Mouse (Mus musculus): ENCODE measurements around the gene Fam149a. TPM values are rescaled to one million over a fixed set of nuclear protein-coding genes. Genes with fewer than 3 reads are reported as not detected.

The Fam149a gene
- polyA plus RNA-seq, 1 experiment, result 1.7 TPM

- Histone ChIP-seq H3K4me3 (replicated peaks; ENCODE audit: control insufficient read depth, low read depth, low read length) (no peak overlapping the region), H3K4me1 (ENCODE audit: control insufficient read depth, insufficient read depth, low read length) (no peaks in the 10 kb centered on the region), H3K27ac (ENCODE audit: control insufficient read depth, insufficient read depth, low read depth, low read length, poor library complexity) (no peak overlapping the region)
- TF ChIP-seq CTCF (IDR thresholded peaks at IDR 0.05; ENCODE audit: control insufficient read depth, insufficient read depth, low read length) (no peak), POLR2A (IDR thresholded peaks at IDR 0.05; ENCODE audit: borderline replicate concordance, control insufficient read depth, low read depth, low read length) (no peak)
- 36% methylated on average over 4 of the region's 4 CpGs for WGBS
Observed at GRCm38 (mm10) chr8:45380598-45380997, 1.5 kb downstream of the Fam149a start.

- H3K4me3 ChIP-seq (replicated peaks; ENCODE audit: control insufficient read depth, low read depth, low read length), result no peak overlapping the region
- H3K4me1 ChIP-seq (ENCODE audit: control insufficient read depth, insufficient read depth, low read length), result no peaks in the 10 kb centered on the region
- 69% methylated on average over 3 of the region's 3 CpGs for WGBS
- H3K27ac ChIP-seq (ENCODE audit: control insufficient read depth, insufficient read depth, low read depth, low read length, poor library complexity), result no peak overlapping the region
- TF ChIP-seq POLR2A (IDR thresholded peaks at IDR 0.05; ENCODE audit: borderline replicate concordance, control insufficient read depth, low read depth, low read length) (no peak), CTCF (IDR thresholded peaks at IDR 0.05; ENCODE audit: control insufficient read depth, insufficient read depth, low read length) (no peak)
Observed at GRCm38 (mm10) chr8:45374071-45374470, 8.0 kb downstream of the Fam149a start.

- 22% methylated on average over 1 of the region's 1 CpGs for WGBS
- Histone ChIP-seq H3K4me1 (ENCODE audit: control insufficient read depth, insufficient read depth, low read length) (no peaks in the 10 kb centered on the region), H3K27ac (ENCODE audit: control insufficient read depth, insufficient read depth, low read depth, low read length, poor library complexity) (no peak overlapping the region), H3K4me3 (replicated peaks; ENCODE audit: control insufficient read depth, low read depth, low read length) (no peak overlapping the region)
- TF ChIP-seq POLR2A (IDR thresholded peaks at IDR 0.05; ENCODE audit: borderline replicate concordance, control insufficient read depth, low read depth, low read length), result no peak
- no peak for TF ChIP-seq CTCF (IDR thresholded peaks at IDR 0.05; ENCODE audit: control insufficient read depth, insufficient read depth, low read length)
Observed at GRCm38 (mm10) chr8:45367154-45367553, 14.9 kb downstream of the Fam149a start.

- Histone ChIP-seq H3K27ac (ENCODE audit: control insufficient read depth, insufficient read depth, low read depth, low read length, poor library complexity) (no peak overlapping the region), H3K4me3 (replicated peaks; ENCODE audit: control insufficient read depth, low read depth, low read length) (no peak overlapping the region), H3K4me1 (ENCODE audit: control insufficient read depth, insufficient read depth, low read length) (no peaks in the 10 kb centered on the region; the same call in 1 of the 2 replicates)
- TF ChIP-seq CTCF (IDR thresholded peaks at IDR 0.05; ENCODE audit: control insufficient read depth, insufficient read depth, low read length), result no peak
- no peak for TF ChIP-seq POLR2A (IDR thresholded peaks at IDR 0.05; ENCODE audit: borderline replicate concordance, control insufficient read depth, low read depth, low read length)
- 90% methylated on average over 1 of the region's 1 CpGs for WGBS
Observed at GRCm38 (mm10) chr8:45363220-45363619, 18.9 kb downstream of the Fam149a start.

- H3K4me1 ChIP-seq (ENCODE audit: control insufficient read depth, insufficient read depth, low read length), result no peaks in the 10 kb centered on the region; the same call in 1 of the 2 replicates
- no peak for TF ChIP-seq POLR2A (IDR thresholded peaks at IDR 0.05; ENCODE audit: borderline replicate concordance, control insufficient read depth, low read depth, low read length)
- no peak for TF ChIP-seq CTCF (IDR thresholded peaks at IDR 0.05; ENCODE audit: control insufficient read depth, insufficient read depth, low read length)
- 68% methylated on average over 6 of the region's 6 CpGs for WGBS
- no peak overlapping the region for H3K4me3 ChIP-seq (replicated peaks; ENCODE audit: control insufficient read depth, low read depth, low read length)
- H3K27ac ChIP-seq (ENCODE audit: control insufficient read depth, insufficient read depth, low read depth, low read length, poor library complexity), result no peak overlapping the region
Observed at GRCm38 (mm10) chr8:45362323-45362722, 19.8 kb downstream of the Fam149a start.

GRCm38 (mm10) chr8:45359091-45359605 is 22.9 kb downstream of the Fam149a start:
- Histone ChIP-seq H3K4me3 (replicated peaks; ENCODE audit: control insufficient read depth, low read depth, low read length) (no peak overlapping the region), H3K4me1 (ENCODE audit: control insufficient read depth, insufficient read depth, low read length) (no peaks in the 10 kb centered on the region; the same call in 1 of the 2 replicates), H3K27ac (ENCODE audit: control insufficient read depth, insufficient read depth, low read depth, low read length, poor library complexity) (no peak overlapping the region)
- WGBS, result 72% methylated on average over 6 of the region's 6 CpGs
- no peak for TF ChIP-seq CTCF (IDR thresholded peaks at IDR 0.05; ENCODE audit: control insufficient read depth, insufficient read depth, low read length)
- TF ChIP-seq POLR2A (IDR thresholded peaks at IDR 0.05; ENCODE audit: borderline replicate concordance, control insufficient read depth, low read depth, low read length), result no peak

- Histone ChIP-seq H3K27ac (ENCODE audit: control insufficient read depth, insufficient read depth, low read depth, low read length, poor library complexity) (no peak overlapping the region), H3K4me3 (replicated peaks; ENCODE audit: control insufficient read depth, low read depth, low read length) (no peak overlapping the region), H3K4me1 (ENCODE audit: control insufficient read depth, insufficient read depth, low read length) (no peaks in the 10 kb centered on the region; the same call in 1 of the 2 replicates)
- WGBS, result 9% methylated on average over 49 of the region's 49 CpGs
- TF ChIP-seq CTCF (IDR thresholded peaks at IDR 0.05; ENCODE audit: control insufficient read depth, insufficient read depth, low read length) (no peak), POLR2A (IDR thresholded peaks at IDR 0.05; ENCODE audit: borderline replicate concordance, control insufficient read depth, low read depth, low read length) (no peak)
Observed at GRCm38 (mm10) chr8:45358132-45358918, 23.8 kb downstream of the Fam149a start.

GRCm38 (mm10) chr8:45355809-45356208 is 26.3 kb downstream of the Fam149a start:
- 84% methylated on average over 6 of the region's 6 CpGs for WGBS
- H3K4me3 ChIP-seq (replicated peaks; ENCODE audit: control insufficient read depth, low read depth, low read length), result no peak overlapping the region
- TF ChIP-seq POLR2A (IDR thresholded peaks at IDR 0.05; ENCODE audit: borderline replicate concordance, control insufficient read depth, low read depth, low read length) (no peak), CTCF (IDR thresholded peaks at IDR 0.05; ENCODE audit: control insufficient read depth, insufficient read depth, low read length) (no peak)
- no peaks in the 10 kb centered on the region for H3K4me1 ChIP-seq (ENCODE audit: control insufficient read depth, insufficient read depth, low read length)
- no peak overlapping the region for H3K27ac ChIP-seq (ENCODE audit: control insufficient read depth, insufficient read depth, low read depth, low read length, poor library complexity)
